Comparison of ENCODE assay signal across 10 mouse cellular contexts in the genomic region with DNA sequence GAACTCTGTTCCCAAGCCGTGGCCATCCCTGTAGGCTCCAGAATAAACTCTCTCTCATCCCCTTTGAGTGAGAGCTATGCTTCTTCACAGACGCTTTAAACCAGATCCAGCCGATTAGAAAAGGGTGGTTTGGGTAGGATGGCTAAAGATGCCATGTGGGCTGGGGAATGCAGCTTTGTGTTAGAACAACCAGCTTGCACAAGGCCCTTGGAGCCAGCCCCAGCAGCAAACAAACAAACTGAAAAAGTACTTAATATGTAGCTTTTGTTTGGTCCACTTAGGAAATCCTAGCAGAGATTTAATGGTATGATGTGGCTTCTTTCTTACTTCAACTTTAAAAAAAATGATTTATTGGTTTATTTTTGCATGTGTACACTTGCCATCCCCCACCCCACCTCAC.
DNase-seq lines count a peak whose midpoint lies in the region; ATAC-seq and TF ChIP-seq lines count a peak whose summit lies in the region.
"Had no signal": no experiment of that assay in that cellular context is flagged by ENCODE, and none has a peak within 500 bp of the region (broad histone marks: within the 10 kb centered on the region; RNA-seq: fewer than 3 reads in every experiment).

No protein-coding gene starts in this region.

- no peaks in the 10 kb centered on the region for H3K27me3 ChIP-seq in intestine, embryonic 14.5 days (replicated peaks; ENCODE audit: control insufficient read depth, insufficient read depth, low read length)
- no peaks in the 10 kb centered on the region for H3K27me3 ChIP-seq in intestine, embryonic 15.5 days (replicated peaks)
- H3K27me3 ChIP-seq in neural tube, embryonic 13.5 days, result 0 out of 2 replicates have a peak, but pooled peaks cover 3% of the 10 kb centered on the region
- no peaks in the 10 kb centered on the region for H3K27me3 ChIP-seq in neural tube, embryonic 15.5 days (replicated peaks)
- no peaks in the 10 kb centered on the region for H3K27me3 ChIP-seq in limb, embryonic 10.5 days (ENCODE audit: low read depth, poor library complexity, severe bottlenecking)
- H3K27me3 ChIP-seq: hindbrain, embryonic 15.5 days had no signal

- H3K9me3 ChIP-seq in intestine, embryonic 14.5 days (ENCODE audit: control insufficient read depth, low read length), result peaks cover 4% of the 10 kb centered on the region; the same call in 1 of the 2 replicates
- no peaks in the 10 kb centered on the region for H3K9me3 ChIP-seq in intestine, embryonic 15.5 days
- no peaks in the 10 kb centered on the region for H3K9me3 ChIP-seq in neural tube, embryonic 13.5 days
- H3K9me3 ChIP-seq in neural tube, embryonic 15.5 days (replicated peaks), result no peaks in the 10 kb centered on the region
- no peaks in the 10 kb centered on the region for H3K9me3 ChIP-seq in limb, embryonic 10.5 days (replicated peaks)
- H3K9me3 ChIP-seq: hindbrain, embryonic 15.5 days had no signal

- TF ChIP-seq CTCF in left cerebral cortex, adult 2 months (IDR thresholded peaks at IDR 0.05), result no peak

- H3K27ac ChIP-seq in intestine, embryonic 14.5 days (ENCODE audit: low read depth), result 0 out of 2 replicates have a peak overlapping the region, but pooled peaks have one; percentile 16
- no peak overlapping the region for H3K27ac ChIP-seq in intestine, embryonic 15.5 days
- 0 out of 2 replicates have a peak overlapping the region, but pooled peaks have one; percentile 23 for H3K27ac ChIP-seq in neural tube, embryonic 13.5 days (replicated peaks)
- H3K27ac ChIP-seq in neural tube, embryonic 15.5 days (replicated peaks), result no peak overlapping the region
- peak overlapping the region; percentile 66; the same call in 1 of the 2 replicates for H3K27ac ChIP-seq in limb, embryonic 10.5 days
- H3K27ac ChIP-seq in left cerebral cortex, adult 2 months, result no peak overlapping the region
- H3K27ac ChIP-seq: hindbrain, embryonic 15.5 days had no signal

- H3K4me1 ChIP-seq in intestine, embryonic 14.5 days (replicated peaks; ENCODE audit: control insufficient read depth, insufficient read depth, low read length), result peaks cover 17% of the 10 kb centered on the region
- H3K4me1 ChIP-seq in intestine, embryonic 15.5 days (replicated peaks), result peaks cover 18% of the 10 kb centered on the region; the same call in 1 of the 2 replicates
- peaks cover 28% of the 10 kb centered on the region for H3K4me1 ChIP-seq in neural tube, embryonic 13.5 days (replicated peaks)
- peaks cover 23% of the 10 kb centered on the region for H3K4me1 ChIP-seq in neural tube, embryonic 15.5 days
- H3K4me1 ChIP-seq in limb, embryonic 10.5 days, result peaks cover 23% of the 10 kb centered on the region

- H3K36me3 ChIP-seq in intestine, embryonic 14.5 days (ENCODE audit: control insufficient read depth, insufficient read depth, low read length), result no peaks in the 10 kb centered on the region
- H3K36me3 ChIP-seq in intestine, embryonic 15.5 days, result no peaks in the 10 kb centered on the region
- no peaks in the 10 kb centered on the region for H3K36me3 ChIP-seq in neural tube, embryonic 13.5 days
- H3K36me3 ChIP-seq in neural tube, embryonic 15.5 days, result no peaks in the 10 kb centered on the region
- H3K36me3 ChIP-seq in limb, embryonic 10.5 days, result no peaks in the 10 kb centered on the region
- H3K36me3 ChIP-seq: hindbrain, embryonic 15.5 days had no signal

- intact Hi-C loops in left cerebral cortex, adult 2 months (cut with DNase I), result no loop called here

- no peak overlapping the region for H3K9ac ChIP-seq in intestine, embryonic 14.5 days (ENCODE audit: low read length)
- H3K9ac ChIP-seq in intestine, embryonic 15.5 days, result no peak overlapping the region
- H3K9ac ChIP-seq in neural tube, embryonic 13.5 days, result no peak overlapping the region
- no peak overlapping the region for H3K9ac ChIP-seq in neural tube, embryonic 15.5 days (replicated peaks)
- H3K9ac ChIP-seq: hindbrain, embryonic 15.5 days had no signal

- 52% methylated on average over 3 of the region's 3 CpGs for WGBS in intestine, embryonic 14.5 days
- WGBS in intestine, embryonic 15.5 days, result 52% methylated on average over 3 of the region's 3 CpGs
- WGBS in neural tube, embryonic 13.5 days, result 24% methylated on average over 3 of the region's 3 CpGs
- 8% methylated on average over 3 of the region's 3 CpGs for WGBS in neural tube, embryonic 15.5 days
- WGBS in limb, embryonic 10.5 days, result 56% methylated on average over 3 of the region's 3 CpGs

- H3K4me3 ChIP-seq in intestine, embryonic 14.5 days (ENCODE audit: low read depth, low read length), result no peak overlapping the region
- H3K4me3 ChIP-seq in intestine, embryonic 15.5 days (replicated peaks), result no peak overlapping the region
- H3K4me3 ChIP-seq in neural tube, embryonic 13.5 days, result no peak overlapping the region
- no peak overlapping the region for H3K4me3 ChIP-seq in neural tube, embryonic 15.5 days (replicated peaks)
- H3K4me3 ChIP-seq in limb, embryonic 10.5 days, result no peak overlapping the region
- H3K4me3 ChIP-seq in left cerebral cortex, adult 2 months, result no peak overlapping the region
- H3K4me3 ChIP-seq: hindbrain, embryonic 15.5 days had no signal

- no peak for DNase-seq in intestine, embryonic 14.5 days (ENCODE audit: low spot score)
- DNase-seq in limb, embryonic 10.5 days (ENCODE audit: low spot score), result no peak
- no peak for DNase-seq in left cerebral cortex, adult 2 months (ENCODE audit: extremely low spot score in 1 of 2, low spot score in 2 of 2)
- DNase-seq: adrenal gland, postnatal 14 days; cerebellum, adult 18-20 months had no signal

- no peak overlapping the region for H3K4me2 ChIP-seq in intestine, embryonic 14.5 days (ENCODE audit: low read length)
- H3K4me2 ChIP-seq in intestine, embryonic 15.5 days (replicated peaks), result no peak overlapping the region
- no peak overlapping the region for H3K4me2 ChIP-seq in neural tube, embryonic 13.5 days
- no peak overlapping the region for H3K4me2 ChIP-seq in neural tube, embryonic 15.5 days
- H3K4me2 ChIP-seq: hindbrain, embryonic 15.5 days had no signal

- ATAC-seq in intestine, embryonic 14.5 days (replicated peaks; ENCODE audit: low FRiP score, low TSS enrichment, low read depth), result no peak
- no peak for ATAC-seq in intestine, embryonic 15.5 days
- peak; percentile 60; the same call in 1 of the 2 replicates for ATAC-seq in neural tube, embryonic 13.5 days (ENCODE audit: low read depth)
- no peak for ATAC-seq in neural tube, embryonic 15.5 days (ENCODE audit: low FRiP score)
- ATAC-seq in cerebellum, adult (ENCODE audit: insufficient number of reproducible peaks, low FRiP score, low TSS enrichment), result no peak

Comparison
In these comparisons a context has a peak if more than half of its experiments do, and no peak if none do; other contexts are left out.
1. H3K27ac ChIP-seq: peak in intestine, embryonic 14.5 days (single experiment), neural tube, embryonic 13.5 days (single experiment) and limb, embryonic 10.5 days (single experiment); none in intestine, embryonic 15.5 days (single experiment), neural tube, embryonic 15.5 days (single experiment) and left cerebral cortex, adult 2 months (single experiment).